In the genomic region with DNA sequence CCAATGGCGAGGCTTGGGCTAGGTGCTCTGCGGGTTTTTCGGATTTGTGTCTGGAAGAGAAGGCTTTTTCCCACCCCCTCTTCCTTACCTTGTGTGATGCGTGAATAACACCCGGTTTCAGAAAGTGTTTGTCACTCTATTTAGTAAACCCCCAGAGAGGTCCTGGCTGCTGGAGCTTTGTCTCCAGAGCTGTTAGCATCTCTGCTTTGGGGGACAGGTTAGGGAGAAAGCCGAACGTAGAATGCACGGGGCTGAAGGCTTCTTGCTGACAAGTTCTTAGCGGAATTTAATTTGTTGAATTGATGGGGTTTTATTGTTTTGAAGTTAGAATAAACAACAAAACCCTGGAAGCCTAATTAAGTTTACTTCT, we compare ENCODE assay signal across 8 mouse cellular contexts. TPM values are rescaled to one million over a fixed set of nuclear protein-coding genes. Genes with fewer than 3 reads are reported as not detected.
DNase-seq lines count a peak whose midpoint lies in the region; ATAC-seq and TF ChIP-seq lines count a peak whose summit lies in the region.

No protein-coding gene starts in this region.

- H3K4me1 ChIP-seq in lung, embryonic 14.5 days (ENCODE audit: insufficient read depth): no peaks in the 10 kb centered on the region
- no peaks in the 10 kb centered on the region for H3K4me1 ChIP-seq in embryonic facial prominence, embryonic 13.5 days
- no peaks in the 10 kb centered on the region for H3K4me1 ChIP-seq in intestine, postnatal 0 days (replicated peaks; ENCODE audit: control insufficient read depth, insufficient read depth, low read length)
- no peaks in the 10 kb centered on the region for H3K4me1 ChIP-seq in neural tube, embryonic 14.5 days (ENCODE audit: control insufficient read depth, insufficient read depth, low read length)

- peak overlapping the region; percentile 83 for H3K9ac ChIP-seq in lung, embryonic 14.5 days
- H3K9ac ChIP-seq in embryonic facial prominence, embryonic 13.5 days: peak overlapping the region; percentile 89
- H3K9ac ChIP-seq in intestine, postnatal 0 days (ENCODE audit: low read depth, low read length): peak overlapping the region; percentile 73
- peak overlapping the region; percentile 69 for H3K9ac ChIP-seq in neural tube, embryonic 14.5 days (replicated peaks; ENCODE audit: low read depth, low read length)

- peaks cover 12% of the 10 kb centered on the region for H3K36me3 ChIP-seq in lung, embryonic 14.5 days (ENCODE audit: insufficient read depth)
- H3K36me3 ChIP-seq in embryonic facial prominence, embryonic 13.5 days: peaks cover 18% of the 10 kb centered on the region
- peaks cover 8% of the 10 kb centered on the region; the same call in 1 of the 2 replicates for H3K36me3 ChIP-seq in intestine, postnatal 0 days (ENCODE audit: control insufficient read depth, insufficient read depth)
- no peaks in the 10 kb centered on the region for H3K36me3 ChIP-seq in neural tube, embryonic 14.5 days (ENCODE audit: control insufficient read depth, insufficient read depth, low read length)

- no peak for TF ChIP-seq CTCF in lung, embryonic 14.5 days (IDR thresholded peaks at IDR 0.05; ENCODE audit: low read depth)
- TF ChIP-seq CTCF in intestine, postnatal 0 days (IDR thresholded peaks at IDR 0.05; ENCODE audit: low read depth): no peak

- WGBS in lung, embryonic 14.5 days: under 1% methylated on average over 9 of the region's 9 CpGs
- under 1% methylated on average over 9 of the region's 9 CpGs for WGBS in embryonic facial prominence, embryonic 13.5 days
- WGBS in intestine, postnatal 0 days: under 1% methylated on average over 9 of the region's 9 CpGs
- under 1% methylated on average over 9 of the region's 9 CpGs for WGBS in neural tube, embryonic 14.5 days

- peak overlapping the region; percentile 69 for H3K27ac ChIP-seq in lung, embryonic 14.5 days (ENCODE audit: low read depth)
- peak overlapping the region; percentile 88 for H3K27ac ChIP-seq in embryonic facial prominence, embryonic 13.5 days
- peak overlapping the region; percentile 64 for H3K27ac ChIP-seq in intestine, postnatal 0 days (ENCODE audit: low read depth, low read length)
- H3K27ac ChIP-seq in neural tube, embryonic 14.5 days (ENCODE audit: low read depth, low read length): peak overlapping the region; percentile 81

- H3K27me3 ChIP-seq in lung, embryonic 14.5 days (ENCODE audit: insufficient read depth, low read length): no peaks in the 10 kb centered on the region
- no peaks in the 10 kb centered on the region for H3K27me3 ChIP-seq in embryonic facial prominence, embryonic 13.5 days
- no peaks in the 10 kb centered on the region for H3K27me3 ChIP-seq in intestine, postnatal 0 days (replicated peaks; ENCODE audit: control insufficient read depth, insufficient read depth, low read length)
- H3K27me3 ChIP-seq in neural tube, embryonic 14.5 days (ENCODE audit: control insufficient read depth, insufficient read depth, low read length): no peaks in the 10 kb centered on the region

- H3K4me2 ChIP-seq in lung, embryonic 14.5 days: peak overlapping the region; percentile 70
- peak overlapping the region; percentile 62 for H3K4me2 ChIP-seq in embryonic facial prominence, embryonic 13.5 days
- H3K4me2 ChIP-seq in intestine, postnatal 0 days (replicated peaks; ENCODE audit: low read depth): peak overlapping the region; percentile 74
- peak overlapping the region; percentile 66 for H3K4me2 ChIP-seq in neural tube, embryonic 14.5 days (ENCODE audit: low read depth, low read length)

- no peaks in the 10 kb centered on the region for H3K9me3 ChIP-seq in lung, embryonic 14.5 days (ENCODE audit: low read depth, low read length)
- no peaks in the 10 kb centered on the region for H3K9me3 ChIP-seq in embryonic facial prominence, embryonic 13.5 days
- no peaks in the 10 kb centered on the region for H3K9me3 ChIP-seq in intestine, postnatal 0 days (ENCODE audit: control insufficient read depth)
- H3K9me3 ChIP-seq in neural tube, embryonic 14.5 days (ENCODE audit: control insufficient read depth, low read length): no peaks in the 10 kb centered on the region

- peak; percentile 55 for DNase-seq in lung, embryonic 14.5 days
- DNase-seq in lung, adult 18-20 months: no peak
- no peak for DNase-seq in yolk sac, embryonic 10.5 days (ENCODE audit: low spot score)
- no peak for DNase-seq in cerebellum, adult 9-11 months
- DNase-seq in left cerebral cortex, adult 18-20 months (ENCODE audit: low spot score in 2 of 2): no peak

- H3K4me3 ChIP-seq in lung, embryonic 14.5 days (ENCODE audit: low read depth, low read length): peak overlapping the region; percentile 82
- H3K4me3 ChIP-seq in embryonic facial prominence, embryonic 13.5 days: peak overlapping the region; percentile 77
- peak overlapping the region; percentile 96 for H3K4me3 ChIP-seq in intestine, postnatal 0 days (ENCODE audit: low read depth, low read length)
- H3K4me3 ChIP-seq in neural tube, embryonic 14.5 days (ENCODE audit: low read depth, low read length): peak overlapping the region; percentile 71

- no peak; the same call in 1 of the 2 replicates for ATAC-seq in lung, embryonic 14.5 days (ENCODE audit: insufficient read depth)
- no peak; the same call in none of the 2 replicates for ATAC-seq in embryonic facial prominence, embryonic 13.5 days (ENCODE audit: insufficient number of reproducible peaks, insufficient read depth, low FRiP score, low TSS enrichment, low read depth)
- ATAC-seq in intestine, postnatal 0 days: peak; percentile 37
- peak; percentile 78; the same call in 1 of the 2 replicates for ATAC-seq in neural tube, embryonic 14.5 days (ENCODE audit: low read depth)

RNA-seq across cellular contexts. Expression of a gene that starts 8.0 kb away (rescaled TPM):
- polyA plus RNA-seq in lung, embryonic 14.5 days (2014; fragmentation: Nextera tagmentation; extraction: Ambion mirVana): 16.1 and 17.5 TPM in 2 replicates
- 19.2 and 20.0 TPM in 2 replicates for polyA plus RNA-seq in embryonic facial prominence, embryonic 13.5 days (2015; fragmentation: Nextera tagmentation; extraction: Ambion mirVana)
- polyA plus RNA-seq in intestine, postnatal 0 days (2015; fragmentation: Nextera tagmentation; extraction: Ambion mirVana): 4.2 TPM in 2 replicates
- 11.7 and 12.6 TPM in 2 replicates for polyA plus RNA-seq in neural tube, embryonic 14.5 days (2014; fragmentation: Nextera tagmentation; extraction: Ambion mirVana)
- 10 to 100 TPM in 1 of 2 experiments, 1 to 10 TPM in 1; 8.5 to 11.3 TPM for total RNA-seq in left cerebral cortex, adult 18-20 months (2021)

RNA-seq across cellular contexts. Expression of a gene that starts 41.9 kb away (rescaled TPM):
- polyA plus RNA-seq in lung, embryonic 14.5 days (2014; fragmentation: Nextera tagmentation; extraction: Ambion mirVana): 34.6 and 36.7 TPM in 2 replicates
- 19.2 and 22.3 TPM in 2 replicates for polyA plus RNA-seq in embryonic facial prominence, embryonic 13.5 days (2015; fragmentation: Nextera tagmentation; extraction: Ambion mirVana)
- polyA plus RNA-seq in intestine, postnatal 0 days (2015; fragmentation: Nextera tagmentation; extraction: Ambion mirVana): 40.9 and 43.1 TPM in 2 replicates
- polyA plus RNA-seq in neural tube, embryonic 14.5 days (2014; fragmentation: Nextera tagmentation; extraction: Ambion mirVana): 4.6 and 7.9 TPM in 2 replicates
- total RNA-seq in left cerebral cortex, adult 18-20 months (2021): 1 to 10 TPM in 1 of 2 experiments, under 1 TPM in 1; 0.88 to 2.0 TPM

RNA-seq across cellular contexts. Expression of a gene that starts 50.6 kb away (rescaled TPM):
- 123 and 131 TPM in 2 replicates for polyA plus RNA-seq in lung, embryonic 14.5 days (2014; fragmentation: Nextera tagmentation; extraction: Ambion mirVana)
- 118 and 122 TPM in 2 replicates for polyA plus RNA-seq in embryonic facial prominence, embryonic 13.5 days (2015; fragmentation: Nextera tagmentation; extraction: Ambion mirVana)
- polyA plus RNA-seq in intestine, postnatal 0 days (2015; fragmentation: Nextera tagmentation; extraction: Ambion mirVana): 30.2 and 37.5 TPM in 2 replicates
- 115 and 133 TPM in 2 replicates for polyA plus RNA-seq in neural tube, embryonic 14.5 days (2014; fragmentation: Nextera tagmentation; extraction: Ambion mirVana)
- total RNA-seq in left cerebral cortex, adult 18-20 months (2021): 10 to 100 TPM; 58.1 to 60.2 TPM

Comparison
In these comparisons a context has a peak if more than half of its experiments do, and no peak if none do; other contexts are left out.
1. ATAC-seq: peak in intestine, postnatal 0 days (single experiment) and neural tube, embryonic 14.5 days (single experiment); none in lung, embryonic 14.5 days (single experiment) and embryonic facial prominence, embryonic 13.5 days (single experiment).
2. Peak in every context shown above with its lines, with median percentiles within 50 percentile points of each other: H3K27ac ChIP-seq, H3K4me2 ChIP-seq, H3K4me3 ChIP-seq and H3K9ac ChIP-seq.